Mouse (Mus musculus): ENCODE results near the gene Slc7a7. TPM values are rescaled to one million over a fixed set of nuclear protein-coding genes. Genes with fewer than 3 reads are reported as not detected.

Slc7a7 gene
- polyA plus RNA-seq, 1 experiment from 2014 or later: 6.2 TPM

DNA sequence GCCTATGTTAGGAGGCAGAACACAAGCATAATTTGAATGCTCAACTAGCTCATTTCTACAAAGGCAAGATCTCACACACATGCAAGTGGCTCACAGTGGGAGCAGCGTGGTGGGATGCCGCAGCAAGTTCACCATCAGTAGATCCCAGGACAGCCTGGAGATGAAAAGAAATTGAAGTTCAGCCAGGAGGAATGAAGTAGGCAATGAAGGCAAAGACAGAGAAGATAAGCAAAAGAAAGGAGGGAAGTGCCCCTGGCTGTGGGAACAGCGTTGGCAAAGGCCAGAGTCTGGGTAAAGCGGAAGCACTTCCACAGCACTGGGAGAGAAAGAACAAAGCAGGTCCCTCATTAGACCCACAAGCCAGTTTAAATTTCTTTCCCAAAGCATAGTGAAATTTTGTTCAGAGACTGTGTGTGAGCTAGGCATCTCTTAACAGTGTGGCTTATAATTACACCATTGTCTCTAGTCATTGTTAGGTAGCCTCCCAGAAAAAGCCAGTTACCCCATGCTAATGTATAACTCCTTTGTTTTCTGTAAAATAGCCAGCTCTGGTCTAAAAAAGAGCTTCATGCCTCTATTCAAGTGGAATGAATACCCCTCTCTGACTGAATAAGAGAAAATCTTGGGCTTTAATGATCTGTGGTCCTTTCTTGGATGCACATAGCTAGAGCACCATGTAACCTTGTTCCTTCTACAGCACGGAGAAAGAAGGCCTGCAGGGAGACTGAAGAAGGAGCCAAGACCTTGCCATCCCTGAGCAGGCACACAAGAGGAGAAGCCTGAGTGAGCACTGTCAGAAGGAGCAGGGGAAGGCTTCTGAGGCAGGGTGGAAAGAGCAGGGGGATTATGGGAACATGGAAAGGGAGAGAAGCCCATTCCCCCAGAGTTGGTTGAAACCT is 85.2 kb downstream of the Slc7a7 start:
- ATAC-seq (ENCODE audit: low FRiP score): no peak
- Histone ChIP-seq H3K27ac (replicated peaks) (no peak overlapping the region; the same call in 1 of the 2 replicates), H3K4me1 (0 out of 2 replicates have a peak, but pooled peaks cover 6% of the 10 kb centered on the region), H3K4me3 (replicated peaks) (no peak overlapping the region), H3K4me2 (no peak overlapping the region), H3K27me3 (replicated peaks) (no peaks in the 10 kb centered on the region), H3K9ac (replicated peaks) (no peak overlapping the region), H3K36me3 (no peaks in the 10 kb centered on the region), H3K9me3 (replicated peaks) (no peaks in the 10 kb centered on the region)
- 33% methylated on average over 5 of the region's 5 CpGs for WGBS

DNA sequence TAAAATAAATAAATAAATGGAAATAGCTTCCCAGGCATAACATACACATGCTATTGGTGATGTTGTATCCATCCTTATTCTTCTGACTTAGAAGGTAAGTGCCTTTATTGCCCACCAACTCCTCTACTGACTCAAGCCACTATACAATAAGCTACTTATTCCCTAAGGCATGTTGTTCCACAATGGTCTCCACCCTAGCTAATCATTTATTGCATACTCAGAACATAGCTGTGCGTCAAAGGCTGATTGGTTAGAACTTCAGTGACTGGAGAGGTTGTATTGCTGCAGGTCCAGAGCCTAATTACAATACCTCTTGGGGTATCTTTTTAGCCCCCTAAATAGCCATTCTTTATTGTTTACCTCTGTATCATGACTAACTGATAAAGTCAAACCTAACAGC is 86.4 kb downstream of the Slc7a7 start:
- H3K9me3 ChIP-seq (replicated peaks): no peaks in the 10 kb centered on the region
- no peak overlapping the region for H3K27ac ChIP-seq (replicated peaks)
- H3K9ac ChIP-seq (replicated peaks): no peak overlapping the region
- ATAC-seq (ENCODE audit: low FRiP score): no peak
- H3K4me3 ChIP-seq (replicated peaks): no peak overlapping the region
- 0 out of 2 replicates have a peak, but pooled peaks cover 6% of the 10 kb centered on the region for H3K4me1 ChIP-seq
- no peaks in the 10 kb centered on the region for H3K27me3 ChIP-seq (replicated peaks)
- WGBS: 89% methylated on average over 1 of the region's 1 CpGs
- H3K36me3 ChIP-seq: no peaks in the 10 kb centered on the region
- no peak overlapping the region for H3K4me2 ChIP-seq

DNA sequence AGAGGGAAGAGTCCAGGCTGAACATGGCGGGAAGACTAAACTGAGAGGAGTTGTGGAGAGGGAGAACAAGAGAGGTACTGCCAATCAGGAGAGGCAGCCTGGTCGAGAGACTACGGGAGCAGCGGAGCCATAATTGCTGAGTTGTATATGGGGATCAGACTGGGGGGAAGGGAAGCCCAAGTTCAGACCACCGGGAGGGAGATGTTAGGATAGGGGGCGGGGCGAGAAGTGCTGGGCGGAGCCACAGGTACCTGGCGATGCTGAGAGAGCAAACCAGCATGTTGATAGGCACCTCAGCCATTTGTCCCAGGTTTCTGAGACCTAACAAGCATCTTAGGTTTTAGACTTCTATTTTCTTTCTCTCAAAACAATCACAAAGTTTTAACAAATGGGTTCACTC is 88.4 kb downstream of the Slc7a7 start:
- Histone ChIP-seq H3K4me3 (replicated peaks) (no peak overlapping the region), H3K36me3 (no peaks in the 10 kb centered on the region), H3K9ac (replicated peaks) (no peak overlapping the region), H3K27me3 (replicated peaks) (no peaks in the 10 kb centered on the region), H3K9me3 (replicated peaks) (no peaks in the 10 kb centered on the region), H3K4me1 (0 out of 2 replicates have a peak, but pooled peaks cover 3% of the 10 kb centered on the region), H3K27ac (replicated peaks) (no peak overlapping the region), H3K4me2 (no peak overlapping the region)
- ATAC-seq (ENCODE audit: low FRiP score): no peak
- 63% methylated on average over 9 of the region's 9 CpGs for WGBS

DNA sequence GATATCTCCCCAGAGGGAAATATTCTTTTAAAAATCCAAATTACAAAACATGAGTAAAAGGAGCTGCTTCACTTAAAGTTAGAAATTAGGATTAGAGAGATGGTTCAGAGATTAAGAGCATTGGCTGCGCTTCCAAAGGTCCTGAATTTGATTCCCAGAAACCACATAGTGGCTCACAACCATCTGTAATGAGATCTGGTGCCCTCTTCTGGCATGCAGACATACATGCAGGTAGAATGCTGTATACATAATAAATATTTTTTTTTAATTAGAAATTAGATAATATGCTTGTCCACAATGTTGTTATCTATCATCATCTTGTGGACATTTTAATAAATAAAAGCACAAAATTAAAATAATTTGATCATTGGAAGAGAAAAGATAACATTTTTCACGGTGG is 89.0 kb downstream of the Slc7a7 start:
- ATAC-seq (ENCODE audit: low FRiP score): no peak
- Histone ChIP-seq H3K4me3 (replicated peaks) (no peak overlapping the region), H3K4me2 (no peak overlapping the region), H3K27ac (replicated peaks) (no peak overlapping the region), H3K36me3 (no peaks in the 10 kb centered on the region), H3K9me3 (replicated peaks) (no peaks in the 10 kb centered on the region), H3K27me3 (replicated peaks) (no peaks in the 10 kb centered on the region), H3K9ac (replicated peaks) (no peak overlapping the region), H3K4me1 (0 out of 2 replicates have a peak, but pooled peaks cover 3% of the 10 kb centered on the region)
- WGBS: 83% methylated on average over 2 of the region's 2 CpGs

DNA sequence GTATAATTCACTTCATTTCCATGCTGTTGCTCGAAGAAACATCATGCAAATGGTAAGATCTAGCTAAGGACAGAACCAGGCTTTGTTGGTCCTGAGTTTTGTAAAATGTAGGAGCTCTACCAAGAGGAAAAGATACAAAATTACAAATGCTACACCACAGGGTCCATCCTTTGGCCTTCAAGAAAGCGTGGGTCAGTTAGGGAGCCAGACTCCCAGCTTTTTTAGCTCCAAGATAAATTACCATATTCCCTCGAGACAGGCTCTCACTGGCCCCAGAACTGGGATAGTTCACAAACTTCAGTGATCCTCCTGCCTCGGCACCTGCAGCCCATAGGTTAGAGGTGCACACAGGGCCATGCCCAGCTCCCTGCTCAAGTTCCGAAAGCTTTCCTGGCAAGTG is 93.1 kb downstream of the Slc7a7 start:
- Histone ChIP-seq H3K4me1 (no peaks in the 10 kb centered on the region), H3K9ac (replicated peaks) (no peak overlapping the region), H3K27ac (replicated peaks) (no peak overlapping the region), H3K9me3 (replicated peaks) (no peaks in the 10 kb centered on the region), H3K4me3 (replicated peaks) (no peak overlapping the region), H3K27me3 (replicated peaks) (no peaks in the 10 kb centered on the region), H3K4me2 (no peak overlapping the region), H3K36me3 (no peaks in the 10 kb centered on the region)
- no peak for ATAC-seq (ENCODE audit: low FRiP score)
- WGBS: 77% methylated on average over 5 of the region's 5 CpGs

DNA sequence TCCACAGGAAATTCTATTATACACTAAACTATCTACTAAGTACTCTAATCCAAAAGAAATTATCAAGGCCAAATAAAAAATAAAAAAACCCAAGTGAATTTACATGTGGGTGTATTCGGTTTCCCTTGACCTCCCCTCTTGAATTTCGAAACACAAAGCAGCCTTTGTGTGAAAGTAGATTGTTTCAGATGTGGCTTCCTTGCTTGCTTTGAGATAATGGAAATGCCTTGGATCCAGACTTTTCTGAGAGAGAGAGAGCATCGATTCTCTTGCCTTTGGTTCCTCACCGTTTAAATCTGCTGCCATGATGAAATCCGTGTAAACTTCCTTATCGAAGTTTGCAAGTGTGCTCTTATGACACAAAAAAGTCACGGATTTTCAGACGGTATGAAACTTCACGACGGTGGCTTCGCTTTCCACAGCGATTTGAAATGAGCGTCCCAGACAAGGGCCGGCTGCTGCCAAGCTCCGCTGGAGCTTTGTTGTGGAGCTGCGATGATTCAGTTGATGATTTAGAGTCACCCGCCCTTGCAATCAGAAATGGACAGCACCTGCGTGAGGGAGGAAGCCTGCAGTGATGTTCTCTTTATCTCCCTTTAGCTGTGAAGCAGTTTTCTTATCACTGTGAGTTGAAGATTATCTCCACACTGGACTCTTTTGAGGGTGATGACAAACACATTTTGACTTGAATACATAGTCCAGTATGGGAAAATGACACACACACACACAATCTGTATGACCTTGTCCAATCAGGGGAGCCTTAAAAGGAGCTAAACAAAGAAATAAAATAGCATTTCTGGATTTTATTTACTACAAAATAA is 95.8 kb downstream of the Slc7a7 start:
- no peaks in the 10 kb centered on the region for H3K9me3 ChIP-seq (replicated peaks)
- no peak overlapping the region for H3K4me2 ChIP-seq
- no peaks in the 10 kb centered on the region for H3K27me3 ChIP-seq (replicated peaks)
- no peak overlapping the region for H3K4me3 ChIP-seq (replicated peaks)
- no peaks in the 10 kb centered on the region for H3K36me3 ChIP-seq
- H3K9ac ChIP-seq (replicated peaks): no peak overlapping the region
- H3K27ac ChIP-seq (replicated peaks): no peak overlapping the region
- WGBS: 71% methylated on average over 18 of the region's 18 CpGs
- ATAC-seq (ENCODE audit: low FRiP score): no peak
- no peaks in the 10 kb centered on the region for H3K4me1 ChIP-seq

Other genes starting within 250 kb of the Slc7a7 start
- gene Dad1, start 163.7 kb downstream of the Slc7a7 start, polyA plus RNA-seq (2015; fragmentation: Nextera tagmentation; extraction: Ambion mirVana): 414 and 416 TPM in 2 replicates
- gene Abhd4, start 163.6 kb downstream of the Slc7a7 start, polyA plus RNA-seq (2015; fragmentation: Nextera tagmentation; extraction: Ambion mirVana): 54.0 and 58.6 TPM in 2 replicates
- gene Olfr49, start 132.8 kb downstream of the Slc7a7 start, polyA plus RNA-seq (2015; fragmentation: Nextera tagmentation; extraction: Ambion mirVana): not detected in 2 replicates
- gene Oxa1l, start 56.9 kb downstream of the Slc7a7 start, polyA plus RNA-seq (2015; fragmentation: Nextera tagmentation; extraction: Ambion mirVana): 59.6 and 61.3 TPM in 2 replicates
- gene Mrpl52, start 9.1 kb upstream of the Slc7a7 start, polyA plus RNA-seq (2015; fragmentation: Nextera tagmentation; extraction: Ambion mirVana): 236 and 303 TPM in 2 replicates
- gene Mmp14, start 13.8 kb upstream of the Slc7a7 start, polyA plus RNA-seq (2015; fragmentation: Nextera tagmentation; extraction: Ambion mirVana): 40.7 and 60.5 TPM in 2 replicates
- gene Lrp10, start 46.4 kb upstream of the Slc7a7 start, polyA plus RNA-seq (2015; fragmentation: Nextera tagmentation; extraction: Ambion mirVana): 31.8 and 33.7 TPM in 2 replicates
- gene Rem2, start 58.3 kb upstream of the Slc7a7 start, polyA plus RNA-seq (2015; fragmentation: Nextera tagmentation; extraction: Ambion mirVana): 32.3 and 44.0 TPM in 2 replicates
- 92.3 and 93.9 TPM in 2 replicates for gene Prmt5, start 99.7 kb upstream of the Slc7a7 start, polyA plus RNA-seq (2015; fragmentation: Nextera tagmentation; extraction: Ambion mirVana)
- gene Haus4, start 136.8 kb upstream of the Slc7a7 start, polyA plus RNA-seq (2015; fragmentation: Nextera tagmentation; extraction: Ambion mirVana): 20.5 and 34.8 TPM in 2 replicates
- 6.1 and 12.9 TPM in 2 replicates for gene Ajuba, start 159.8 kb upstream of the Slc7a7 start, polyA plus RNA-seq (2015; fragmentation: Nextera tagmentation; extraction: Ambion mirVana)
- gene 4931414P19Rik, start 188.2 kb upstream of the Slc7a7 start, polyA plus RNA-seq (2015; fragmentation: Nextera tagmentation; extraction: Ambion mirVana): 4.4 and 6.5 TPM in 2 replicates
- 446 and 448 TPM in 2 replicates for gene Psmb5, start 200.2 kb upstream of the Slc7a7 start, polyA plus RNA-seq (2015; fragmentation: Nextera tagmentation; extraction: Ambion mirVana)
- gene Psmb11, start 203.7 kb upstream of the Slc7a7 start, polyA plus RNA-seq (2015; fragmentation: Nextera tagmentation; extraction: Ambion mirVana): 0.04 and 27.8 TPM in 2 replicates
- gene Gm17606, start 223.2 kb upstream of the Slc7a7 start, polyA plus RNA-seq (2015; fragmentation: Nextera tagmentation; extraction: Ambion mirVana): not detected in 2 replicates
- gene Cdh24, start 223.6 kb upstream of the Slc7a7 start, polyA plus RNA-seq (2015; fragmentation: Nextera tagmentation; extraction: Ambion mirVana): 13.2 and 14.0 TPM in 2 replicates

All from neural tube, embryonic 15.5 days (tissue).